Mouse (Mus musculus): Measurements from ENCODE around the gene Pqlc3. TPM values are rescaled to one million over a fixed set of nuclear protein-coding genes. Genes with fewer than 3 reads are reported as not detected.

Gene Pqlc3
- polyA plus RNA-seq, 1 experiment from 2014 or later = 5.6 TPM

GRCm38 (mm10) chr12:16996281-16996680 lies 3.9 kb downstream of the Pqlc3 start:
- H3K9me3 ChIP-seq (ENCODE audit: control insufficient read depth, low read length) = no peaks in the 10 kb centered on the region
- H3K4me2 ChIP-seq (ENCODE audit: low read depth, severe bottlenecking) = no peak overlapping the region
- no peak overlapping the region for H3K27ac ChIP-seq (replicated peaks; ENCODE audit: low read depth, low read length)
- no peaks in the 10 kb centered on the region for H3K4me1 ChIP-seq (ENCODE audit: control insufficient read depth, insufficient read depth, low read length)
- 0 out of 2 replicates have a peak, but pooled peaks cover 2% of the 10 kb centered on the region for H3K36me3 ChIP-seq (ENCODE audit: control insufficient read depth, insufficient read depth, low read length)
- no peak overlapping the region for H3K4me3 ChIP-seq (ENCODE audit: low read depth, low read length)
- ATAC-seq (ENCODE audit: insufficient number of reproducible peaks, low FRiP score, low TSS enrichment, low read depth) (no peak), DNase-seq (ENCODE audit: low spot score) (no peak)
- peaks cover 14% of the 10 kb centered on the region for H3K27me3 ChIP-seq (ENCODE audit: control insufficient read depth, insufficient read depth, low read length)
- WGBS = 84% methylated on average over 5 of the region's 5 CpGs
- H3K9ac ChIP-seq (ENCODE audit: low read length) = no peak overlapping the region

DNA sequence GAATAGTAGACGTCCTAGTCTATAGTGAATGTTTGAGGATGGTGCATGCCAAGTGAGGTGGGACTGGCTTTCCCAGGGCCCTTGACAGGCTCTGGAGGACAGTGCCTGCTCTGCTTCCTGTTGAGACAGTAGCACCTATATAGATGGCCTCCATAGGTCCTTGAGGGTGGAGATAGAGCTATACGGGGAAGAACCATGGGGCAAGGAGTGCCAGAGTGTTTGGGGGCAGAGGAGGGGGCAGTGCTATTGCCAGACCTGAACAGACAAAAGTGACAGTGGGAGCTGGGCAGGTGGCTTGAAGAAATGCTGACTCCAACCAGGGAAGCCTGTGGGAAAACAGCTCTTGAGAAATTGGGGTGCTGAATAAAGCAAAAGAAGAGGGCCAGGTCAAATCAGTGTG lies 5.9 kb downstream of the Pqlc3 start:
- no peaks in the 10 kb centered on the region for H3K4me1 ChIP-seq (ENCODE audit: control insufficient read depth, insufficient read depth, low read length)
- H3K4me2 ChIP-seq (ENCODE audit: low read depth, severe bottlenecking) = no peak overlapping the region
- H3K36me3 ChIP-seq (ENCODE audit: control insufficient read depth, insufficient read depth, low read length) = 0 out of 2 replicates have a peak, but pooled peaks cover 2% of the 10 kb centered on the region
- WGBS = 86% methylated on average over 2 of the region's 2 CpGs
- H3K27me3 ChIP-seq (ENCODE audit: control insufficient read depth, insufficient read depth, low read length) = peaks cover 10% of the 10 kb centered on the region
- no peak overlapping the region for H3K9ac ChIP-seq (ENCODE audit: low read length)
- H3K9me3 ChIP-seq (ENCODE audit: control insufficient read depth, low read length) = no peaks in the 10 kb centered on the region
- no peak overlapping the region for H3K27ac ChIP-seq (replicated peaks; ENCODE audit: low read depth, low read length)
- ATAC-seq (ENCODE audit: insufficient number of reproducible peaks, low FRiP score, low TSS enrichment, low read depth) = no peak
- H3K4me3 ChIP-seq (ENCODE audit: low read depth, low read length) = no peak overlapping the region
- DNase-seq (ENCODE audit: low spot score) = no peak

DNA sequence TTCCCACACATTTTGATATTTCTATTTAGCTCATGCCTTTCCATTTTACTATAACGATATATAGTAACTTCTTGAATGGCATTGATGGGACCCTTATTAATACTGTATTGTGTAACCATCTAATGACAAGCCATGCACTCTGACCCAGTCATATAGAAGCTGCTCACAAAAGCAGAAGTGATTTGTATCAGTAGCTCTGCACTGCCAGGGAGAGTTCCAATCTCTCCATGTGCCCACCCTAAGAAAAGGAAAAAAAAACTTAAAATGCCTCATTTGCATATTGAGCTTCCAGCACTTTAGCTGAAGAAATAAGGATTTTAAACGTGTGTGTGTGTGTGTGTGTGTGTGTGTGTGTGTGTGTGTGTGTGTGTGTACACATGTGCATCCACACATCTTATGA lies 7.9 kb downstream of the Pqlc3 start:
- 84% methylated on average over 2 of the region's 2 CpGs for whole genome bisulfite sequencing
- Histone ChIP-seq H3K27ac (replicated peaks; ENCODE audit: low read depth, low read length) (no peak overlapping the region), H3K9ac (ENCODE audit: low read length) (no peak overlapping the region), H3K27me3 (ENCODE audit: control insufficient read depth, insufficient read depth, low read length) (no peaks in the 10 kb centered on the region), H3K4me2 (ENCODE audit: low read depth, severe bottlenecking) (no peak overlapping the region), H3K9me3 (ENCODE audit: control insufficient read depth, low read length) (no peaks in the 10 kb centered on the region), H3K36me3 (ENCODE audit: control insufficient read depth, insufficient read depth, low read length) (0 out of 2 replicates have a peak, but pooled peaks cover 2% of the 10 kb centered on the region), H3K4me1 (ENCODE audit: control insufficient read depth, insufficient read depth, low read length) (no peaks in the 10 kb centered on the region), H3K4me3 (ENCODE audit: low read depth, low read length) (no peak overlapping the region)
- ATAC-seq (ENCODE audit: insufficient number of reproducible peaks, low FRiP score, low TSS enrichment, low read depth) = no peak
- DNase-seq (ENCODE audit: low spot score) = no peak

DNA sequence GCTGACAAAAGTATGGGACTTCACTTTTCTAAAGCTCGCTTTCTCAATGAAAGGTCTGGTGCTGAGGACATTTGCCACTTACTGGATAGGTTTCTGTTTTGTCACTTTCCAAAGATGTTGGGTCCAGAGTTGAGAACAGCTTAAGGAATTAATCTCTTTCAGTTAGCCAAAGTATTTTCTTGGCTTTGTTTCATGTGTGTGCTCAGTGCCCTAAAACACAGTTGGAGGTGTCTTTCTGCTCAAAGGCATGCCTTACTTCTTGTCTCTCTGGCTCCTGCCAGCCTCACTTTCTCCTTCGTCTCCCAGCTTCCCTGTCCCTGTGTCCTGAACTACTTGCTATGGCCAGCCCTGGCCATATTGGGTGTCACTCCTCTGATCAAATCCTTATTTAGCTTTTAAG lies 8.8 kb downstream of the Pqlc3 start:
- no peaks in the 10 kb centered on the region for H3K9me3 ChIP-seq (ENCODE audit: control insufficient read depth, low read length)
- H3K36me3 ChIP-seq (ENCODE audit: control insufficient read depth, insufficient read depth, low read length) = 0 out of 2 replicates have a peak, but pooled peaks cover 2% of the 10 kb centered on the region
- H3K4me3 ChIP-seq (ENCODE audit: low read depth, low read length) = no peak overlapping the region
- H3K9ac ChIP-seq (ENCODE audit: low read length) = no peak overlapping the region
- H3K4me1 ChIP-seq (ENCODE audit: control insufficient read depth, insufficient read depth, low read length) = no peaks in the 10 kb centered on the region
- 94% methylated on average over 2 of the region's 2 CpGs for WGBS
- no peak for ATAC-seq (ENCODE audit: insufficient number of reproducible peaks, low FRiP score, low TSS enrichment, low read depth)
- H3K4me2 ChIP-seq (ENCODE audit: low read depth, severe bottlenecking) = no peak overlapping the region
- H3K27ac ChIP-seq (replicated peaks; ENCODE audit: low read depth, low read length) = no peak overlapping the region
- no peaks in the 10 kb centered on the region for H3K27me3 ChIP-seq (ENCODE audit: control insufficient read depth, insufficient read depth, low read length)
- DNase-seq (ENCODE audit: low spot score) = no peak

- no peaks in the 10 kb centered on the region for H3K9me3 ChIP-seq (ENCODE audit: control insufficient read depth, low read length)
- H3K9ac ChIP-seq (ENCODE audit: low read length) = no peak overlapping the region
- H3K27me3 ChIP-seq (ENCODE audit: control insufficient read depth, insufficient read depth, low read length) = no peaks in the 10 kb centered on the region
- H3K27ac ChIP-seq (replicated peaks; ENCODE audit: low read depth, low read length) = no peak overlapping the region
- DNase-seq (ENCODE audit: low spot score) (no peak), ATAC-seq (ENCODE audit: insufficient number of reproducible peaks, low FRiP score, low TSS enrichment, low read depth) (no peak)
- H3K4me2 ChIP-seq (ENCODE audit: low read depth, severe bottlenecking) = no peak overlapping the region
- H3K36me3 ChIP-seq (ENCODE audit: control insufficient read depth, insufficient read depth, low read length) = no peaks in the 10 kb centered on the region
- WGBS = 93% methylated on average over 1 of the region's 1 CpGs
- no peaks in the 10 kb centered on the region for H3K4me1 ChIP-seq (ENCODE audit: control insufficient read depth, insufficient read depth, low read length)
- H3K4me3 ChIP-seq (ENCODE audit: low read depth, low read length) = no peak overlapping the region
Observed at GRCm38 (mm10) chr12:16985778-16986177, 14.4 kb downstream of the Pqlc3 start.

DNA sequence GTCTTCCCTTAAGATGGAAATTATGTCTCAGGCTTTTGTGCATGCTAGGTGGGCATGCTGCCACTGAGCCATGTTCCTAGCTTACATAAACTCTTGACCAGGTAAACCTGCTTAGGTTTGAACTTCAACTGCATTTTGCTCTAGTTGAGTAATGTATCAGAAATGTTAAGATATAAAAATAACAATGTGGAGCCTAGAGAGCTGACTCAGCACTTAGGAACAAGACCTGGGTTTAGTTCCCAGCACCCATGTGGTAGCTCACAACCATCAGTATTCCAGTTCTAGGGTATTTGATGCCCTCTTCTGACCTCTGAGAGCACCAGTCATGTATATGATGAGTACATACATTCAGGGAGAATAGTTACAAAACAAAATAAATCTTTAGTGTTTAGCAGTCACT lies 23.1 kb downstream of the Pqlc3 start:
- Histone ChIP-seq H3K27ac (replicated peaks; ENCODE audit: low read depth, low read length) (no peak overlapping the region), H3K36me3 (ENCODE audit: control insufficient read depth, insufficient read depth, low read length) (peaks cover 9% of the 10 kb centered on the region; the same call in 1 of the 2 replicates), H3K27me3 (ENCODE audit: control insufficient read depth, insufficient read depth, low read length) (no peaks in the 10 kb centered on the region), H3K9ac (ENCODE audit: low read length) (no peak overlapping the region), H3K4me3 (ENCODE audit: low read depth, low read length) (no peak overlapping the region), H3K4me1 (ENCODE audit: control insufficient read depth, insufficient read depth, low read length) (no peaks in the 10 kb centered on the region), H3K9me3 (ENCODE audit: control insufficient read depth, low read length) (no peaks in the 10 kb centered on the region), H3K4me2 (ENCODE audit: low read depth, severe bottlenecking) (no peak overlapping the region)
- DNase-seq (ENCODE audit: low spot score) (no peak), ATAC-seq (ENCODE audit: insufficient number of reproducible peaks, low FRiP score, low TSS enrichment, low read depth) (no peak)

DNA sequence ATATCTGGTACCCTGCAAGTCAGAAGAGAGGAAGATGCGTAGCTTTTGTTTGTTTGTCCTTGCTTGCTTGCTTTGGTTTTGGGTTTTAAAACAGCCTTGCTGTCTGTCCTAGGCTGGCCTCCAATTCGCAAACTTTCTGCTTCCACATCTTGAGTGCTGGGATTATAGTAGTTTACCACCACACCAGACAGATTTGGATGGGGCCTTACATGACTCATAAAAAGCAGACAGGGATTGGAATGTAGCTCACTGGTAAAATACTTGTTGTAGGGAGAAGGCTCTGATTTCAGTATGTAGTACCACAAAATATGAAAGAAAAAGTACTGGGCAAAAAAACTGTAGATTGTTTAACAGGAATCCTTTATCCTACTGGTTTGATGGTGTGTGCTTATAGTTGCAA lies 33.4 kb downstream of the Pqlc3 start:
- no peak overlapping the region for H3K4me2 ChIP-seq (ENCODE audit: low read depth, severe bottlenecking)
- no peaks in the 10 kb centered on the region for H3K36me3 ChIP-seq (ENCODE audit: control insufficient read depth, insufficient read depth, low read length)
- H3K4me3 ChIP-seq (ENCODE audit: low read depth, low read length) = no peak overlapping the region

DNA sequence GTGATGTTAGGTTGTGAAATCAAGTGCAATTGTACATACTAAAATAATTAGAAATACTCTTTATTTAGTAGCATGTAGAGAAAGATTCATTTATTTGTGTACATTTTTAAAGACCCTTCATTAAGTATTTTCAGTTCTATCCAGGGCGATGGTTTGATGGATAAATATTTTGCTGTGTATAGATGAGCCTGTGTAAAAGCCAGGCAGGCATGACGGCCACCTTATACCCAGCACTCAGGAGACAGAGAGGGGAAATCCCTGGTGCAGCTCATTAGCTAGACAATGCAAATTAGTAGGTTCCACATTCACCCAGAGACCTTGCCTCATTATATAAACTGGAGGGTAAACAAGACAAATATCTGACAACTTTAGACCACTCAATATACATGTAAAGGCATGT lies 36.9 kb downstream of the Pqlc3 start:
- 80% methylated on average over 2 of the region's 2 CpGs for WGBS
- Histone ChIP-seq H3K4me3 (ENCODE audit: low read depth, low read length) (no peak overlapping the region), H3K27me3 (ENCODE audit: control insufficient read depth, insufficient read depth, low read length) (no peaks in the 10 kb centered on the region), H3K4me1 (ENCODE audit: control insufficient read depth, insufficient read depth, low read length) (no peaks in the 10 kb centered on the region), H3K9ac (ENCODE audit: low read length) (no peak overlapping the region), H3K9me3 (ENCODE audit: control insufficient read depth, low read length) (no peaks in the 10 kb centered on the region), H3K4me2 (ENCODE audit: low read depth, severe bottlenecking) (no peak overlapping the region), H3K36me3 (ENCODE audit: control insufficient read depth, insufficient read depth, low read length) (peaks cover 8% of the 10 kb centered on the region), H3K27ac (replicated peaks; ENCODE audit: low read depth, low read length) (no peak overlapping the region)
- DNase-seq (ENCODE audit: low spot score) (no peak), ATAC-seq (ENCODE audit: insufficient number of reproducible peaks, low FRiP score, low TSS enrichment, low read depth) (no peak)

More for the DNA sequence above, 33.4 kb downstream of the Pqlc3 start:
- WGBS = 95% methylated on average over 2 of the region's 2 CpGs
- Histone ChIP-seq H3K9ac (ENCODE audit: low read length) (no peak overlapping the region), H3K9me3 (ENCODE audit: control insufficient read depth, low read length) (no peaks in the 10 kb centered on the region), H3K27ac (replicated peaks; ENCODE audit: low read depth, low read length) (no peak overlapping the region), H3K27me3 (ENCODE audit: control insufficient read depth, insufficient read depth, low read length) (no peaks in the 10 kb centered on the region), H3K4me1 (ENCODE audit: control insufficient read depth, insufficient read depth, low read length) (no peaks in the 10 kb centered on the region)
- DNase-seq (ENCODE audit: low spot score) (no peak), ATAC-seq (ENCODE audit: insufficient number of reproducible peaks, low FRiP score, low TSS enrichment, low read depth) (no peak)

GRCm38 (mm10) chr12:16958851-16959250 lies 41.4 kb downstream of the Pqlc3 start:
- DNase-seq (ENCODE audit: low spot score) (no peak), ATAC-seq (ENCODE audit: insufficient number of reproducible peaks, low FRiP score, low TSS enrichment, low read depth) (no peak)
- H3K27ac ChIP-seq (replicated peaks; ENCODE audit: low read depth, low read length) = no peak overlapping the region
- no peak overlapping the region for H3K4me2 ChIP-seq (ENCODE audit: low read depth, severe bottlenecking)
- H3K9ac ChIP-seq (ENCODE audit: low read length) = no peak overlapping the region
- no peaks in the 10 kb centered on the region for H3K27me3 ChIP-seq (ENCODE audit: control insufficient read depth, insufficient read depth, low read length)
- no peak overlapping the region for H3K4me3 ChIP-seq (ENCODE audit: low read depth, low read length)
- no peaks in the 10 kb centered on the region for H3K9me3 ChIP-seq (ENCODE audit: control insufficient read depth, low read length)
- H3K36me3 ChIP-seq (ENCODE audit: control insufficient read depth, insufficient read depth, low read length) = peaks cover 10% of the 10 kb centered on the region
- no peaks in the 10 kb centered on the region for H3K4me1 ChIP-seq (ENCODE audit: control insufficient read depth, insufficient read depth, low read length)
- WGBS = 53% methylated on average over 1 of the region's 1 CpGs
